Mouse (Mus musculus) kidney, embryonic 14.5 days (tissue): ENCODE data around the gene Spata17. TPM values are rescaled to one million over a fixed set of nuclear protein-coding genes. Genes with fewer than 3 reads are reported as not detected.

Experiments used
- ATAC-seq: fragments of 200-750 bp; cut with Nextera tagmentation; 2 replicates; pipeline ENCODE4 v1.8.0; 2017; ENCODE audit warnings: moderate number of reproducible peaks, mild to moderate bottlenecking, moderate TSS enrichment, moderate library complexity; ENCODE audit not compliant: low FRiP score, low TSS enrichment
- H3K27ac ChIP-seq: fragments of 300-500 bp; sonication (generic); 2 replicates; pipeline ENCODE4 v1.5.1; 2014; ENCODE audit warnings: low read depth, mild to moderate bottlenecking, low read length, moderate library complexity, mixed read lengths
- H3K27me3 ChIP-seq: fragments of 300-500 bp; sonication (generic); 2 replicates; pipeline ENCODE4 v1.6.1; 2014; ENCODE audit warnings: mild to moderate bottlenecking, low read length; ENCODE audit not compliant: control insufficient read depth, insufficient read depth
- H3K36me3 ChIP-seq: fragments of 300-500 bp; sonication (generic); 2 replicates; pipeline ENCODE4 v1.6.1; 2014; ENCODE audit warnings: low read length, mixed read lengths; ENCODE audit not compliant: control insufficient read depth, insufficient read depth
- H3K4me1 ChIP-seq: fragments of 300-500 bp; sonication (generic); 2 replicates; pipeline ENCODE4 v1.6.1; 2014; ENCODE audit warnings: low read length, mixed read lengths; ENCODE audit not compliant: control insufficient read depth, insufficient read depth
- H3K4me2 ChIP-seq: fragments of 300-500 bp; sonication (generic); replicated peaks from 2 replicates; pipeline ENCODE4 v1.6.1; 2014; ENCODE audit warnings: low read depth, mild to moderate bottlenecking, low read length
- H3K4me3 ChIP-seq: fragments of 300-500 bp; sonication (generic); 2 replicates; pipeline ENCODE4 v1.5.1; 2014; ENCODE audit warnings: mild to moderate bottlenecking, low read length
- H3K9ac ChIP-seq: fragments of 300-500 bp; sonication (generic); 2 replicates; pipeline ENCODE4 v1.6.1; 2014; ENCODE audit warnings: low read depth, mild to moderate bottlenecking, low read length, moderate library complexity
- H3K9me3 ChIP-seq: fragments of 300-500 bp; sonication (generic); 2 replicates; pipeline ENCODE4 v1.6.1; 2016; ENCODE audit warnings: low read length; ENCODE audit not compliant: control insufficient read depth
- WGBS: fragments of 180-500 bp; shearing (Covaris S2); extraction: QIAGEN DNeasy Blood & Tissue Kit; methylation state at CpG from one replicate; pipeline ENCODE4 v1.1.7; 2014; 5-methylcytosine and 5-hydroxymethylcytosine counted together
- polyA plus RNA-seq: library from polyadenylated mRNA; unstranded; fragments of >200 nt; fragmentation: Nextera tagmentation; extraction: Ambion mirVana; gene quantifications from 2 replicates; pipeline ENCODE4 v1.2.1, GENCODE M21; 2014

The Spata17 gene
- 0.84 and 1.5 TPM in 2 replicates for polyA plus RNA-seq

DNA sequence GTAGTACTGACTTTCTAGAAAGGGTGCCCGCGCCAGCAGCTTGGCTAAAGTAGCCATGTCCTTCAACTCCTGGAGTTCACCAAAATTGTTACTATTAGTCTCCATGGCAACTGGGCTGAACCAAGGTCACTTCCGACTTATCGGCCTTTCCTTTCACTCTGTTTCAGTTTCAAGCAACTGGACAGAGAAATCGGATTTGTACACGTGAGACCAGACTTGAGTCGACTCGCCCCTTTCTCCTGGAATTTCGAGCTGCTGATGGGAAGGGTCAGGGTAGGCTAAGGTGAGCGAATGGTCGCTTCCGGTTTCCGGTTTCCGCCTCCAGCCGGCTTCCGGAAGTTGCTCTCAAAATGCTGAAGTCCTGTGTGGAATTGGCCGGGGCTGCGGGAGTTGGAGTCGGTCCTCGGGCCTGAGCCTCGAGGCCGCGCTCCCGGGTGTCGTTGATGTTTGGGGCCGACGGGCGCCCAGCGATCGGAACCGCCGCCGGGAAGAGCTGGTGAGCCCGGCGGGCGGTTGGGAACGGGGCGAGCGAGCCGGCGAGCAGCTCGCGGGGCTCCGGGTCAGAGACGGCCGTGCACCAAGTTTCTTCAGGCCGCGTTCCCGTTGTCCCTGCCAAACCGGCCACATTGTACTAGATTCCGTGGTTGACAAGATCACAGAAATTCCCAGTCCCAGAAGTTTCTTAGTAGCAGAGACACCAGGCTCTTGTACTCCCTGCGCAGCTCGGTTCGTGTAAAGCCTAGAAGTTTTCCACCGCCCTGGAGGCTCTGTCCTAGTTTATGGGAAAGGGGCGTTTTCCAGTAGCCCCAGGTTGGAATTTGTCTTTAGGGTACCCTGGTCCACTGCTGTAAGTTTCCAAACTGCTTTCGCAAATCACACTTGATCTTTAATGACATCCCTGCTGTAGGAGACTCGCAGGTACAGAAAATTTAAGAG lies at the start of gene Spata17, which contains the start of gene Gpatch2:
Spata17 (minus strand) TSS at position 285 of the 936 bp plus-strand sequence.
Gpatch2 (plus strand) TSS at position 328 of the 936 bp plus-strand sequence.
- H3K36me3 ChIP-seq: no peaks in the 10 kb centered on the region
- no peaks in the 10 kb centered on the region for H3K4me1 ChIP-seq
- peak within 1 kb of the TSS; percentile 59 for H3K4me3 ChIP-seq
- peak; percentile 93 for ATAC-seq
- 1% methylated on average over 58 of the region's 58 CpGs for WGBS
- no peaks in the 10 kb centered on the region for H3K27me3 ChIP-seq
- peak within 1 kb of the TSS; percentile 71; the same call in 1 of the 2 replicates for H3K27ac ChIP-seq
- H3K9me3 ChIP-seq: no peaks in the 10 kb centered on the region
- peak within 1 kb of the TSS; percentile 84 for H3K9ac ChIP-seq
- peak within 1 kb of the TSS; percentile 67 for H3K4me2 ChIP-seq

- no peak overlapping the region for H3K27ac ChIP-seq
- no peak overlapping the region for H3K4me3 ChIP-seq
- no peak for ATAC-seq
- H3K9me3 ChIP-seq: no peaks in the 10 kb centered on the region
- no peak overlapping the region for H3K9ac ChIP-seq
- no peak overlapping the region for H3K4me2 ChIP-seq
- WGBS: 84% methylated on average over 4 of the region's 4 CpGs
- no peaks in the 10 kb centered on the region for H3K4me1 ChIP-seq
- H3K36me3 ChIP-seq: no peaks in the 10 kb centered on the region
- no peaks in the 10 kb centered on the region for H3K27me3 ChIP-seq
Observed at GRCm38 (mm10) chr1:187258756-187259155, 43.5 kb upstream of the Spata17 start.

- Histone ChIP-seq H3K4me2 (no peak overlapping the region), H3K27ac (no peak overlapping the region), H3K27me3 (no peaks in the 10 kb centered on the region), H3K4me3 (no peak overlapping the region), H3K9ac (no peak overlapping the region), H3K4me1 (no peaks in the 10 kb centered on the region), H3K9me3 (no peaks in the 10 kb centered on the region), H3K36me3 (no peaks in the 10 kb centered on the region)
- 94% methylated on average over 1 of the region's 1 CpGs for WGBS
- ATAC-seq: no peak
Observed at GRCm38 (mm10) chr1:187250741-187251262, 35.5 kb upstream of the Spata17 start.

DNA sequence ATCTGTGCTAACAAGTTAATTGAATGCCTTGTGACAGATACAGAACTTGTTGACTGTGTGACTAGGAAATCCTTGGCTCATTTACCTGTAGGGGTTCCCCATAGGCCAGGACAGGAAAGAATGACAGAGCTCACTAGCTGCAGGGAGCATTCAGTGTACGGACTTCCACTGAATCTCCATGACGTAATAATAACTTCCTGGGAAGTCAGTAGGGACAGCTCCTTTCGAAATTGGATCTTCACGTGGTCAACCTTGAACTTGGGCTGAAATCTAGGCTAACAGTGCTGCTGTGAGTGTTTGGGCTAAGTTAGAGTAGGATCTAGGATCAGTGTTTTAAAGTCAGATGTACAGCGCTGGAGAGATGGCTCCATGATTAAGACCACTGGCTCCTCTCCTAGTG lies 29.5 kb upstream of the Spata17 start:
- H3K4me2 ChIP-seq: no peak overlapping the region
- no peak for ATAC-seq

GRCm38 (mm10) chr1:187241329-187241728 lies 26.1 kb upstream of the Spata17 start:
- 91% methylated on average over 5 of the region's 5 CpGs for WGBS
- Histone ChIP-seq H3K9me3 (no peaks in the 10 kb centered on the region), H3K4me1 (no peaks in the 10 kb centered on the region), H3K27ac (no peak overlapping the region), H3K9ac (no peak overlapping the region), H3K27me3 (no peaks in the 10 kb centered on the region), H3K36me3 (no peaks in the 10 kb centered on the region), H3K4me3 (no peak overlapping the region), H3K4me2 (no peak overlapping the region)
- ATAC-seq: no peak; the same call in 1 of the 2 replicates

More for the DNA sequence above, 29.5 kb upstream of the Spata17 start:
- Histone ChIP-seq H3K27ac (no peak overlapping the region), H3K4me1 (no peaks in the 10 kb centered on the region), H3K4me3 (no peak overlapping the region), H3K9me3 (no peaks in the 10 kb centered on the region), H3K27me3 (no peaks in the 10 kb centered on the region), H3K36me3 (no peaks in the 10 kb centered on the region), H3K9ac (no peak overlapping the region)
- 79% methylated on average over 5 of the region's 5 CpGs for WGBS

DNA sequence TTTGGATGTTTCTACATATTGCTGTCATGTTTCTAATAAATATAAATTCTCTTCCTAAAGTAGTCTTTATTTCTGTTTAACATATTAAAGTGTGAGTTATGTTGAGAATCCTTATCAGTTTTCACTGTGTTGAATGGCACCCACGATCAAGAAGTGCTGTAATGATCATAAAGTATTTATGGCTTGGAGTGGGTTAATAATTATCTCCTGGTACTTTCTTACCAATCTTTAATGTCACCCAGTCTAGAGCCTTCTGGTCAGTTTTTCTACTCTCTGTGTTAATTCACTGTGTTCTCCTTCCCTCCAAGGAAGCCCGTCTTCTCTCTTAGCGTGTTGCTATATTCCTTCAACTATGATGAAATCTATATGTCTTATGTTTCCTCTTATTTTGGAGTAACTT lies 25.0 kb upstream of the Spata17 start:
- no peaks in the 10 kb centered on the region for H3K4me1 ChIP-seq
- no peak overlapping the region for H3K4me2 ChIP-seq
- H3K27me3 ChIP-seq: no peaks in the 10 kb centered on the region
- 92% methylated on average over 3 of the region's 3 CpGs for WGBS
- H3K36me3 ChIP-seq: no peaks in the 10 kb centered on the region
- H3K9me3 ChIP-seq: no peaks in the 10 kb centered on the region
- H3K9ac ChIP-seq: no peak overlapping the region
- H3K27ac ChIP-seq: no peak overlapping the region
- H3K4me3 ChIP-seq: no peak overlapping the region
- ATAC-seq: no peak

DNA sequence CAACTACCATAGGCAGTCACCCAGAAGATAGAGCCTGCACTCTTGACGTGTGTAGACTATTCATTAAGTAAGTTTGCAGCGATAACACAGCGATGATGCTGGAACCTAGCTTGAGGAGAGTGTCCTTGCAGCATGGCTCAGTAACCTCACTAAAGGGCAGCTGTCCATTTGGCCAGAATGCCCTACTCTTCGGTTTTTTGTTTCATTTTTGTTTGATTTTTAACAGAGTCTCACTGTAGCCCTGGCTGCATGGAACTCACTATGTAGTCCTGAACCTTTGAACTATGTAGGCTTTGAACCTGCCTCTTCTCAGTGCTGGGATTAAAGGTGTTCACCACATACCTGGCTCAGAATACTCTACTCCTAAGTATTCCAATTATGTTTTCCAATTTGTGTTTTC lies 22.8 kb upstream of the Spata17 start:
- Histone ChIP-seq H3K9ac (no peak overlapping the region), H3K27me3 (no peaks in the 10 kb centered on the region), H3K36me3 (no peaks in the 10 kb centered on the region; the same call in none of the 2 replicates), H3K4me1 (no peaks in the 10 kb centered on the region), H3K4me3 (no peak overlapping the region), H3K9me3 (no peaks in the 10 kb centered on the region), H3K27ac (no peak overlapping the region), H3K4me2 (no peak overlapping the region)
- 82% methylated on average over 4 of the region's 4 CpGs for WGBS
- ATAC-seq: no peak

DNA sequence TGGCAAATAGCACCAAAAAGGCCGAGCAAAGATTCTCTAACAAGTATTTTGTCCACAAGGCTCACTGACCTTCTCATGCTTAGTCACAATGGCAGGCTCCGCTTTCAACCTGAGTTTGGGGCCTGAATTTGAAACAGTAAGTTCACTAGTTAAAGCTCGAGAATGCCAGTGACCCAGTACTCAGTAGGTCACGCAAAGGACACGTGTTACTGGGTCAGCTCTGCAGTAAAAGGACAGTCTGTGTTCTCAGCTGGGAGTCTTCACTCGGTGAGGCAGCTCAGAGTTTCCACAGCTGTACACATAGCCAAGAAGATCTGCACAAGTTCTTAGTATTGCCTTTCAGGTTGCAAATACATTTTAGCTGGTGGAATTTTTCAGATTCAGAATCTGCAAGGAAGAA lies 21.0 kb upstream of the Spata17 start:
- H3K27ac ChIP-seq: no peak overlapping the region
- ATAC-seq: no peak
- no peaks in the 10 kb centered on the region for H3K27me3 ChIP-seq
- no peak overlapping the region for H3K9ac ChIP-seq
- H3K36me3 ChIP-seq: no peaks in the 10 kb centered on the region; the same call in none of the 2 replicates
- no peaks in the 10 kb centered on the region for H3K9me3 ChIP-seq
- H3K4me3 ChIP-seq: no peak overlapping the region
- WGBS: 60% methylated on average over 6 of the region's 6 CpGs
- H3K4me1 ChIP-seq: no peaks in the 10 kb centered on the region
- H3K4me2 ChIP-seq: no peak overlapping the region

DNA sequence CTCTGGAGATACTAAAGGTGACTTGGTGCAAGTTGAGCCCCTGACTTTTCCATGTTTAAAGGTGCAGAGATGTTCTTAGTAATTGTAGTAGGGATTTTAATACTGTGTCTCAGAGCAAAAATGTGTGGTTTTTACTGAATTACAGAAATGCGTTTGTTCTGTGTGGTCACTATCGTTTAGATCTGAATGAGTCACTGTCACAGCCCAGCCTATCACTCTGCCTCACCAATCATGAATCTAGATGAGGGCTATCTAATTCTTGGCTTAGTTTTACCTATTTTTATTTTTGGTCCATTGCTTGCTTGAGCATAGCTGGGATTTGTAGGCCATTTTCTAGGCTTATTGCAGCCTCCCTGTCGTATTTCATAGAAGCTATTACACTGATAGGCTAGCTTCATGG lies 19.9 kb upstream of the Spata17 start:
- Histone ChIP-seq H3K36me3 (peaks cover 6% of the 10 kb centered on the region), H3K9ac (no peak overlapping the region), H3K27me3 (no peaks in the 10 kb centered on the region), H3K4me3 (no peak overlapping the region), H3K4me2 (no peak overlapping the region), H3K4me1 (no peaks in the 10 kb centered on the region), H3K27ac (no peak overlapping the region), H3K9me3 (no peaks in the 10 kb centered on the region)
- 93% methylated on average over 3 of the region's 3 CpGs for WGBS
- no peak for ATAC-seq
